Mouse (Mus musculus) liver, embryonic 11.5 days (tissue): ENCODE measurements around the gene Hrg. TPM values are rescaled to one million over a fixed set of nuclear protein-coding genes. Genes with fewer than 3 reads are reported as not detected.

Experiments
- ATAC-seq: fragments of 200-750 bp; cut with Nextera tagmentation; replicated peaks from 2 replicates; pipeline ENCODE4 v1.8.0; 2017; ENCODE audit warnings: moderate number of reproducible peaks, mild to moderate bottlenecking, moderate TSS enrichment, moderate library complexity; ENCODE audit not compliant: low FRiP score
- DNase-seq: peaks from one replicate; pipeline ENCODE4 v3.0.0-alpha.2; 2017; ENCODE audit warnings: low spot score
- H3K27ac ChIP-seq: fragments of 300-500 bp; sonication (generic); 2 replicates; pipeline ENCODE4 v1.5.1; 2014; ENCODE audit warnings: mild to moderate bottlenecking, low read depth, low read length, control low read depth
- H3K27me3 ChIP-seq: fragments of 300-500 bp; sonication (generic); replicated peaks from 2 replicates; pipeline ENCODE4 v1.6.1; 2014; ENCODE audit warnings: low read length, mixed read lengths; ENCODE audit not compliant: control insufficient read depth, insufficient read depth
- H3K36me3 ChIP-seq: fragments of 300-500 bp; sonication (generic); 2 replicates; pipeline ENCODE4 v1.6.1; 2014; ENCODE audit warnings: mild to moderate bottlenecking, low read length, moderate library complexity, mixed read lengths; ENCODE audit not compliant: control insufficient read depth, insufficient read depth
- H3K4me1 ChIP-seq: fragments of 300-500 bp; sonication (generic); replicated peaks from 2 replicates; pipeline ENCODE4 v1.6.1; 2014; ENCODE audit warnings: low read length, mixed read lengths; ENCODE audit not compliant: control insufficient read depth, insufficient read depth
- H3K4me2 ChIP-seq: fragments of 300-500 bp; sonication (generic); 2 replicates; pipeline ENCODE4 v1.6.1; 2014; ENCODE audit warnings: mild to moderate bottlenecking, control low read depth, moderate library complexity
- H3K4me3 ChIP-seq: fragments of 300-500 bp; sonication (generic); 2 replicates; pipeline ENCODE4 v1.5.1; 2014; ENCODE audit warnings: low read depth, low read length, control low read depth
- H3K9ac ChIP-seq: fragments of 300-500 bp; sonication (generic); 2 replicates; pipeline ENCODE4 v1.6.1; 2014; ENCODE audit warnings: low read depth, low read length, control low read depth
- H3K9me3 ChIP-seq: fragments of 300-500 bp; sonication (generic); 2 replicates; pipeline ENCODE4 v1.6.1; 2016; ENCODE audit warnings: low read length, inconsistent platforms, mixed read lengths; ENCODE audit not compliant: control insufficient read depth
- WGBS: fragments of 180-500 bp; shearing (Covaris S2); extraction: QIAGEN DNeasy Blood & Tissue Kit; methylation state at CpG from one replicate; pipeline ENCODE4 v1.1.7; 2014; 5-methylcytosine and 5-hydroxymethylcytosine counted together
- polyA plus RNA-seq: library from polyadenylated mRNA; unstranded; fragments of >200 nt; fragmentation: Nextera tagmentation; extraction: Ambion mirVana; gene quantifications from 2 replicates; pipeline ENCODE4 v1.2.1, GENCODE M21; 2014

Gene Hrg
- 0.22 TPM in 1 of 2 replicates, not detected in the other for polyA plus RNA-seq

GRCm38 (mm10) chr16:22950840-22951395 is at the start of gene Hrg:
Hrg (plus strand) TSS chr16:22951072.
- no peaks in the 10 kb centered on the region for H3K36me3 ChIP-seq
- no peak within 1 kb of the TSS for H3K4me2 ChIP-seq
- WGBS = 84% methylated on average over 6 of the region's 6 CpGs
- no peaks in the 10 kb centered on the region for H3K27me3 ChIP-seq
- H3K9ac ChIP-seq = no peak within 1 kb of the TSS
- H3K4me1 ChIP-seq = no peaks in the 10 kb centered on the region
- H3K9me3 ChIP-seq = no peaks in the 10 kb centered on the region
- no peak within 1 kb of the TSS for H3K4me3 ChIP-seq
- ATAC-seq (no peak), DNase-seq (no peak)
- no peak within 1 kb of the TSS for H3K27ac ChIP-seq

- Histone ChIP-seq H3K4me3 (no peak overlapping the region), H3K4me1 (no peaks in the 10 kb centered on the region), H3K27me3 (no peaks in the 10 kb centered on the region), H3K4me2 (no peak overlapping the region), H3K9me3 (no peaks in the 10 kb centered on the region), H3K36me3 (no peaks in the 10 kb centered on the region), H3K27ac (no peak overlapping the region), H3K9ac (no peak overlapping the region)
- 62% methylated on average over 3 of the region's 3 CpGs for WGBS
- no peak for DNase-seq
- ATAC-seq = no peak
Observed at GRCm38 (mm10) chr16:22901326-22901725, 49.5 kb upstream of the Hrg start.

- Histone ChIP-seq H3K9ac (no peak overlapping the region), H3K4me1 (no peaks in the 10 kb centered on the region), H3K27me3 (no peaks in the 10 kb centered on the region), H3K27ac (no peak overlapping the region), H3K4me2 (no peak overlapping the region), H3K4me3 (no peak overlapping the region), H3K9me3 (no peaks in the 10 kb centered on the region), H3K36me3 (no peaks in the 10 kb centered on the region)
- ATAC-seq (no peak), DNase-seq (no peak)
- 79% methylated on average over 6 of the region's 6 CpGs for WGBS
Observed at GRCm38 (mm10) chr16:22909290-22909689, 41.6 kb upstream of the Hrg start.

- no peaks in the 10 kb centered on the region for H3K27me3 ChIP-seq
- no peaks in the 10 kb centered on the region for H3K9me3 ChIP-seq
- no peak overlapping the region for H3K27ac ChIP-seq
- WGBS = 81% methylated on average over 3 of the region's 3 CpGs
- H3K4me3 ChIP-seq = no peak overlapping the region
- H3K4me1 ChIP-seq = no peaks in the 10 kb centered on the region
- no peak overlapping the region for H3K9ac ChIP-seq
- no peaks in the 10 kb centered on the region for H3K36me3 ChIP-seq
- no peak overlapping the region for H3K4me2 ChIP-seq
- DNase-seq (no peak), ATAC-seq (no peak)
Observed at GRCm38 (mm10) chr16:22911986-22912385, 38.9 kb upstream of the Hrg start.

GRCm38 (mm10) chr16:22912886-22913285 is 38.0 kb upstream of the Hrg start:
- ATAC-seq = no peak
- Histone ChIP-seq H3K27ac (no peak overlapping the region), H3K36me3 (no peaks in the 10 kb centered on the region), H3K27me3 (no peaks in the 10 kb centered on the region), H3K9ac (no peak overlapping the region), H3K4me1 (no peaks in the 10 kb centered on the region), H3K4me2 (no peak overlapping the region), H3K4me3 (no peak overlapping the region), H3K9me3 (no peaks in the 10 kb centered on the region)
- WGBS = 79% methylated on average over 6 of the region's 6 CpGs
- no peak for DNase-seq

- H3K36me3 ChIP-seq = no peaks in the 10 kb centered on the region
- no peaks in the 10 kb centered on the region for H3K4me1 ChIP-seq
- ATAC-seq (no peak), DNase-seq (no peak)
- H3K27ac ChIP-seq = no peak overlapping the region
- H3K27me3 ChIP-seq = no peaks in the 10 kb centered on the region
- no peak overlapping the region for H3K9ac ChIP-seq
- H3K9me3 ChIP-seq = no peaks in the 10 kb centered on the region
- no peak overlapping the region for H3K4me2 ChIP-seq
- H3K4me3 ChIP-seq = no peak overlapping the region
Observed at GRCm38 (mm10) chr16:22914276-22914675, 36.6 kb upstream of the Hrg start.

GRCm38 (mm10) chr16:22918034-22918433 is 32.8 kb upstream of the Hrg start, which contains the start of gene Fetub:
Fetub (plus strand) TSS chr16:22918334.
- no peak within 1 kb of the TSS for H3K9ac ChIP-seq
- 78% methylated on average over 5 of the region's 5 CpGs for WGBS
- H3K4me1 ChIP-seq = no peaks in the 10 kb centered on the region
- H3K4me2 ChIP-seq = no peak within 1 kb of the TSS
- no peak within 1 kb of the TSS for H3K4me3 ChIP-seq
- no peak for ATAC-seq
- H3K36me3 ChIP-seq = no peaks in the 10 kb centered on the region
- no peaks in the 10 kb centered on the region for H3K9me3 ChIP-seq
- H3K27me3 ChIP-seq = no peaks in the 10 kb centered on the region
- no peak for DNase-seq
- no peak within 1 kb of the TSS for H3K27ac ChIP-seq

- Histone ChIP-seq H3K4me2 (no peak overlapping the region), H3K27ac (no peak overlapping the region), H3K36me3 (no peaks in the 10 kb centered on the region), H3K9me3 (no peaks in the 10 kb centered on the region), H3K27me3 (no peaks in the 10 kb centered on the region), H3K9ac (no peak overlapping the region), H3K4me3 (no peak overlapping the region), H3K4me1 (no peaks in the 10 kb centered on the region)
- no peak for ATAC-seq
- DNase-seq = no peak
- 82% methylated on average over 15 of the region's 15 CpGs for WGBS
Observed at GRCm38 (mm10) chr16:22918664-22919312, 32.1 kb upstream of the Hrg start.
